Comparison of ENCODE assay signal across 23 mouse cellular contexts in the genomic region with DNA sequence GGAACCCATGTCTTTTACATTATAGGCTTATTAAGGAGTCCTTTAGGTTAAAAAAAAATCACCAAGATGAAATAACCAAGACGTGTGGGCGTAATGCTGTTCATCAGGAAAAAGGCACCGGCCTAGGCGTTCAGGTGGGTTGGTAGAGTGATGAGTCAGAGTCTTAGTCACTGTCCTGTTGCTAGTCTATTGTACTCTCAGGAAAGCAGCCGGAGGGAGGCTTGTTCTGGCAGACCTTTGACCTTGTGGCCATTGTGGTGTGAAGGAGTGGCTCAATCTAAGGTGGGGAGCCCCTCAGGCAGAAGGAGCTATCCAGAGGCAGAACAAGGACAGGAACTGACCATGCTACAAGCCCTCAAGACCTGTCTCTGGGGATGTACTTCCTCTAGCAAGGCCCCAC.
DNase-seq lines count a peak whose midpoint lies in the region; ATAC-seq and TF ChIP-seq lines count a peak whose summit lies in the region.
"Had no signal": no experiment of that assay in that cellular context is flagged by ENCODE, and none has a peak within 500 bp of the region (broad histone marks: within the 10 kb centered on the region; RNA-seq: fewer than 3 reads in every experiment).

No protein-coding gene starts in this region.

- WGBS in forebrain, embryonic 15.5 days, result 80% methylated on average over 5 of the region's 5 CpGs
- WGBS in cerebellum, adult 2 months, result 69% methylated on average over 5 of the region's 5 CpGs

- no peaks in the 10 kb centered on the region for H3K4me1 ChIP-seq in forebrain, embryonic 15.5 days
- no peaks in the 10 kb centered on the region for H3K4me1 ChIP-seq in cerebellum, adult 2 months (ENCODE audit: control insufficient read depth, insufficient read depth, low read length)
- H3K4me1 ChIP-seq: embryonic facial prominence, embryonic 13.5 days; forebrain, embryonic 12.5 days; heart, embryonic 13.5 days had no signal

- H3K27ac ChIP-seq in forebrain, embryonic 15.5 days (replicated peaks), result no peak overlapping the region
- no peak overlapping the region for H3K27ac ChIP-seq in cerebellum, adult 2 months (ENCODE audit: insufficient read depth, low read length)
- H3K27ac ChIP-seq: embryonic facial prominence, embryonic 13.5 days; forebrain, embryonic 12.5 days; gastrocnemius, adult 2 months; heart, embryonic 13.5 days had no signal

- TF ChIP-seq CTCF in cerebellum, adult 2 months (IDR thresholded peaks at IDR 0.05; ENCODE audit: borderline replicate concordance, insufficient read depth, low read depth, low read length), result no peak

- H3K4me2 ChIP-seq in forebrain, embryonic 15.5 days (replicated peaks), result no peak overlapping the region
- H3K4me2 ChIP-seq: embryonic facial prominence, embryonic 13.5 days; forebrain, embryonic 12.5 days; heart, embryonic 13.5 days had no signal

- DNase-seq in 416B (ENCODE audit: low read depth) (peak; percentile 71), ES-CJ7 (ENCODE audit: low read depth, low spot score) (peak; percentile 66), WW6 (ENCODE audit: low read depth, low spot score) (peak; percentile 3)
- DNase-seq in left cerebral cortex, adult 9 months (ENCODE audit: low spot score in 2 of 2), result no peak
- DNase-seq in cerebellum, adult 2 months, result no peak
- DNase-seq: adrenal gland, postnatal 10 days; B cell, adult 2 months; cerebellum, adult 11-12 months; cerebellum, adult 9-11 months; cerebellum, postnatal 36 days; forebrain, postnatal 0 days; gastrocnemius, adult 2 months; gastrocnemius, postnatal 25 days; heart, postnatal 36 days had no signal

- H3K36me3 ChIP-seq in forebrain, embryonic 15.5 days, result no peaks in the 10 kb centered on the region
- H3K36me3 ChIP-seq: embryonic facial prominence, embryonic 13.5 days; forebrain, embryonic 12.5 days; G1E; heart, embryonic 13.5 days had no signal

- TF ChIP-seq POLR2A in cerebellum, adult 2 months (IDR thresholded peaks at IDR 0.05; ENCODE audit: borderline replicate concordance, insufficient read depth, low read length), result no peak

- H3K9me3 ChIP-seq in forebrain, embryonic 15.5 days, result no peaks in the 10 kb centered on the region
- H3K9me3 ChIP-seq: embryonic facial prominence, embryonic 13.5 days; forebrain, embryonic 12.5 days; G1E; heart, embryonic 13.5 days had no signal

- H3K9ac ChIP-seq in forebrain, embryonic 15.5 days (replicated peaks), result no peak overlapping the region
- H3K9ac ChIP-seq: embryonic facial prominence, embryonic 13.5 days; forebrain, embryonic 12.5 days; forebrain, postnatal 0 days; heart, embryonic 13.5 days had no signal

- H3K4me3 ChIP-seq in forebrain, embryonic 15.5 days, result no peak overlapping the region
- no peak overlapping the region for H3K4me3 ChIP-seq in cerebellum, adult 2 months (replicated peaks; ENCODE audit: insufficient read depth, low read depth, low read length)
- H3K4me3 ChIP-seq: embryonic facial prominence, embryonic 13.5 days; forebrain, embryonic 12.5 days; gastrocnemius, adult 2 months; heart, embryonic 13.5 days had no signal

- H3K27me3 ChIP-seq in forebrain, embryonic 15.5 days, result no peaks in the 10 kb centered on the region
- no peaks in the 10 kb centered on the region for H3K27me3 ChIP-seq in cerebellum, adult 2 months (ENCODE audit: control insufficient read depth, insufficient read depth, low read length)
- H3K27me3 ChIP-seq: embryonic facial prominence, embryonic 13.5 days; forebrain, embryonic 12.5 days; heart, embryonic 13.5 days had no signal

- ATAC-seq in forebrain, embryonic 15.5 days (replicated peaks), result no peak
- ATAC-seq: CD4-positive, CD25-positive, alpha-beta regulatory T cell, adult 4 months; forebrain, postnatal 0 days; hindbrain, embryonic 16.5 days; inflammation-experienced regulatory T-cells, adult 6 months; intestine, postnatal 0 days had no signal

Comparison
In these comparisons a context has a peak if more than half of its experiments do, and no peak if none do; other contexts are left out.
1. DNase-seq: peak in 416B (single experiment), ES-CJ7 (single experiment) and WW6 (single experiment); none in left cerebral cortex, adult 9 months (0 of 2) and cerebellum, adult 2 months (0 of 2).